Mouse (Mus musculus): ENCODE results near the gene Ank3.

Gene Ank3

DNA sequence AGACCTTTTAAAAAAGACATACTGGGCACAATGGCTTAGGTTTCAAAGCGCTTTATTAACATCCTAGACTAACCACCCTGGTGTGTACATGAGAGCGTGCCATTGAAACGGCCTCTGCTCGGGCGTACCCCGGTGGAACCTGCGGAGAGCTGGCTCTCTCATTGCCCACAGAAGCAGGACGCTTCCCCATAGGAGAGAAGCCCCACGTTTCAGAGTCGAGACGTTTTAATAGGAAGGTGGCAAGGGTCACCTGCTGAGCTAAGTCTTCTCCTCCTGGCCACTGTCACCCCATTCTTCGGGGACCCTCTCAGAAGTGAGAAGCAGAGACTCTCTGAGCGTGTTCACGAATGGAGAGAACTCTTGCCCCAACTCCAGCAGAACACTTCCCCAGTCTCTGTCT is 526.3 kb downstream of the Ank3 start:
- DNase-seq (ENCODE audit: low read depth, low spot score), result no peak

- peak; percentile 38 for DNase-seq (ENCODE audit: low read depth, low spot score)
Observed at GRCm38 (mm10) chr10:69925285-69926157, 526.9 kb downstream of the Ank3 start.

DNA sequence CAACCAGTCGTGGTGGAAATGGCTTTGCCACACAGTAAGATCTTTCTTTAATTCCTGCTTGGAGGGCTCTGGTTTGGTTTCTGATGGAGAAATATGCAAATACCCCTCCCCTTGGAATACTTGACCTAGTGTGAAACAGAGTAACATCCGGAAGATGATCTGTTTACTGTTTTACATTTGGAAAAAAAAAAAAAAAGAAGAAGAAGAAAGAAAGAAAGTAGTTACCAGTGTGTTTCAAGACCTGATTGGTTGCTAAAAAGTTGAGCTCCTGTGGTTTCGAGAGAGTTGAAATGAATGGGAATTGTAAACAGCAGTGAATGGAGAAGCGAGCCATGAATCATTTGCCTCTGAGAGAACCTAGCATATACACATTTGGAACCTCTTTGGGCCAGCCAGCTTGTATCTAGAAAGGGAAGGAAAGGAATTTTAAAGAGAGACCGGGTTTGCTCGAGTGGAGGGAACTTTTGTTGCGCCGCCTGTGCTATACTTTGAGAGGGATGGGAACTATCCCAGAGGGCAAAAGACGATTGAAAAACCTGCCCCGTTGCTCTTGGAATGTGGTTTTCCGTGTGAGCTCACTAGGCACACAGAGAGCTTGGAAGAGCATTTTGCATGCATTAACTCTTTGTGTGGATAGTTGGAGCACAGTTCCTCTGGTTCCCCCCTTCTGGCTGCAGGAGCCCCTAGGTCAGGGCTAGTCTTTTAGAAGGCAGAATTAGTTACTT is 527.7 kb downstream of the Ank3 start:
- no peak for DNase-seq (ENCODE audit: low read depth, low spot score)

DNA sequence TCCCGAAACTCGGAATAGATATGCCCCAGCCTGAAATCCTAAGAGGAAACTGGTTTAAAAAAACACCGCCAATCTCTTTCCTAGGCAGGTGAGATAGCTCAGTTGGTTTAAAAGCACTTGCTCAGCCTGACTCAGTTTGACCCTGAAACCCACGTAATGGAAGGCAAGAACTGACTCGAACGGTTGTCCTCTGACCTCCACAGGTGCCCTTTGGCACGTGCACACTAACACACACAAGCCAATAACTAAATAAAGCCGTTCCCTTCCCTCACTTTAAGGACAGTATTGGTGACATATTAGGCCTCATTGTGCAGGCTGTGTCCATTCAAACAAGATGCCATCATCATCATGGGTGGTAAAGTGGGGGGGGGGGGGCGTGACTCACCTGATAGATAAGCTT is 528.4 kb downstream of the Ank3 start:
- DNase-seq (ENCODE audit: low read depth, low spot score), result no peak

GRCm38 (mm10) chr10:69928358-69928757 is 529.8 kb downstream of the Ank3 start:
- DNase-seq (ENCODE audit: low read depth, low spot score), result no peak

DNA sequence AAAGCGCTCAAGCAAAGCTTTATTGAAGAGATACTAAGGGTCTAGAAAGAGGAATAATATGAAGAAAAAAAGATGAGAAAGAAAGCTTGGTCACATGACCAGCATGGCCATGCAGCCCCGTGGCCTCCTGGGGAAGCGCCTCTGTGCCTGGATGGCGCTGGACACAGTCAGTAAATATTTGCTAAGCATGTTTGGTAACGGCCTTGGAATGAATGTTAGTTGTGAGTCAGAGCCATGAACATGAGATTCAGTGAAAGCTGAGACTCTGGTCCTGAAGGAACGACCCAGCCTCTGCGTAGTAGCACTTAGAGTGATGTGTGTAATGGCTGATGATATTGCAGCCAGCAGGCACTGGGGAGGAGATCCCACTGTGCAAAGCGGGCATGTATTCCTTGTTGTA is 531.9 kb downstream of the Ank3 start:
- no peak for DNase-seq (ENCODE audit: low read depth, low spot score)

DNA sequence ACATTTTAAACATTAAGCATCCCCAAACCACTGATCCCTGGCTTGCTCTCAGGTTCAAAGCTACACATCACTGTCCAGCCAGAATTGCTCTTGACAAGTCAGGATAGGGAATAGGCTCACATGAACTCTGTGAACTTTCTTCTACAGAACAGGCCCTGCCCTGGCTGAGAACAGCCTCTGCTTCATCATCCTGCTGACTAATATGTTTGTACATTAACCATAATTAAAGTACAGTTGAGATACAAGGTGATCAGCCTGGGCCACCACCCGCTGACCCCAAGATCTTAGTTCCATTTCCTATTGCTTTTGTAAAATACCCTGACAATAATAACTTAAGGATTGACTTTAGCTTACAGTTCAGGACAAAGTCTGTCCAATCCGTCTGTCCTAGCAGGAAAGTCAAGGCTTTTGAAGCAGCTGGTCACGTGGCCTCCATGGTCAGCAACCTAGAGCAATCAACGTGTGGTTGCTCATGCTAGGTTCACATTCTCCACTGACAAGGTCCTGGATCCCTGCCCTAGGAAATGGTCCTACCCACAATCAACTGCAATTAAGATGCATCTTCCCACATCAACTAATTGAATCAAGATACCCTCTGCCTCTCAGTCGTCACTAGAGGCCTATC is 538.0 kb downstream of the Ank3 start:
- no peak for DNase-seq (ENCODE audit: low read depth, low spot score)

- DNase-seq (ENCODE audit: low read depth, low spot score), result no peak
Observed at GRCm38 (mm10) chr10:69937291-69937921, 538.8 kb downstream of the Ank3 start.

DNA sequence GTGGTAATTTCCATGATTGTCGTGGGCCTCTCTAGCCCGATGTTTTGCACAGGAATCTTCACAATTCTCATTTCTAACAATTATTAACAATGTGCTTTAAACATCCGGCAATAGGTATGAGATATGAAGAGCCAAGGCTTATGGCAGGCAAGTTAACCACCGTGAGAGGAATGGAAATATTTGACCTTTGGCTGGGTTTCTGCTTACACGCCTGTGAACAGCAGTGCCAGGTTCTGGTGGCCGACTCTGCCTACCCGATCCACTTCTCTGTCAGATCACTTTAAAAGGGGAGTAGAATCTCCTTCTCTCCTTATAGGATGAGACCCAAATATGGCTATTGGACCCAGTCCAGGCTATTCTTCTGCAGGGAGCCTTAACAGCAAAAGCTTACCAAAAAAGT is 540.6 kb downstream of the Ank3 start:
- DNase-seq (ENCODE audit: low read depth, low spot score), result no peak

- no peak for DNase-seq (ENCODE audit: low read depth, low spot score)
Observed at GRCm38 (mm10) chr10:69939966-69940365, 541.4 kb downstream of the Ank3 start.

- no peak for DNase-seq (ENCODE audit: low read depth, low spot score)
Observed at GRCm38 (mm10) chr10:69941001-69941400, 542.4 kb downstream of the Ank3 start.

DNA sequence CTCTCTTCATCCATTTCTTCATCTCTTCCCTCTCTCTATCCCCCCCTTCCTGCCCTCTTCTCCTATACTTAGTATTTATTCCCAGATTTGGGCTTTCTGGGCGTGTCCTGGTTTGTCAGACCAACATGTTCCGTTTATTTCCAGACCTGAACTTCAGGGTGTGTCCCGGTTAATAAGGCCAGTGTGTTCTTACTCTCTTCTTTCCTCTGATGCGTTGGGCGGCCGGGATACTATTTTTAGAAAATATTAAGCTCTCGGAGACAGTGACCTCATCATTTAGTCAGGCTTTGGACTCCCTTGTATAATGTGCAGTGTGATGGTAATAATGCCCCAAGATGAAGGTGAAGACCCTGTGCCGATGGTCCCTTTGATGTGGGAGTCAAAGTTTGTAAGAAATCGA is 546.3 kb downstream of the Ank3 start:
- DNase-seq (ENCODE audit: low read depth, low spot score), result no peak

DNA sequence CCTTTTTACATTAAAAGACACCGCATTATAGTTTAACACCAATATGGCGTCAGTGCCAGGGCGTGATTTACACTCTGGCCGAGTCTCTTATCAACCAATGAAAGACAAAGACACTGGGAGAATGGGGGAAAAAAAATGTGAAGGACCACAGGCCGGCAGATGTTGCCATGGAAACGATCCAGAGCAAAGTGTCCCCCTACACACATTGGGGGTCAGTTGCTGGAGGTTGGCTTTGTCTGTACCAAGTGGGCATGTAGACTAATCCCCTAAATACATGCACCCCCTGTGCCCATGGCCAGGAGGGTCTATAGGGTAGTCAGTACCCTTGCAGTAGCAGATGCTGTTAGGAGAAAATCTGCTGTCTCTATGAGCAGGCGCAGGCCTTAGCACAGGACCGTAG is 547.3 kb downstream of the Ank3 start:
- no peak for DNase-seq (ENCODE audit: low read depth, low spot score)

GRCm38 (mm10) chr10:69946271-69946670 is 547.7 kb downstream of the Ank3 start:
- no peak for DNase-seq (ENCODE audit: low read depth, low spot score)

GRCm38 (mm10) chr10:69947093-69947492 is 548.5 kb downstream of the Ank3 start:
- DNase-seq (ENCODE audit: low read depth, low spot score), result no peak

DNA sequence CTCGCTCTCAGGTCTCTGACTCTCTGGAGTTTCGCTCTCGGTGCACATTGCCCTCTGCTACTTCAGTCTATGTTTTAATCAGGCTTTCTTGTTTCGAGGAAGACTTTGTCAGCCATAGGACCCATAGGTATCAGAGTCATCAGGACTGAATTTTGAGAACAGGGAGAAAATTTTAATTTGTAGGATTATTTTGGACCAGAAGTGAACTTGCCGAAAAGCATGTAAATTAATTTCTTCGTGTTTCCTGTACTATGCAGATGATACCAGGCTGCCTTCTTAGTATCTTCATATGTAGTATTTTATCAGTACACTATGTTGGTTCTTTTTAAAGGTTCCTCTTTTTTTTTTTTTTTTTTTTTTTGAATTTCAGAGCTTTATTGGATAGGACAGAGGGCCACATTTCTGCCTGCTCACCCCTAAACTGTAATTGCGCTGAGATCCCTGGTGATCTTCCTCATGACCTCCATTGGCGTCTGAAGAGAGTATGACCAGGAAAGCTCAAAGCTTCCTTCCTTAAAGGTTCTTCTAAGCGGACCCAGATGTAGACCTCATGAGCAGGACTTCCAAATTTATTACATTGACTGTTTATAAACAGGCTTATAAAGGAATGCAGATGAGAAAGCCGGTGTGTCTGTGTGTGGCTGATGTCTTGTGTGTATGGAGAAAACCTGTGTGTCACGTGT is 551.8 kb downstream of the Ank3 start:
- no peak for DNase-seq (ENCODE audit: low read depth, low spot score)

DNA sequence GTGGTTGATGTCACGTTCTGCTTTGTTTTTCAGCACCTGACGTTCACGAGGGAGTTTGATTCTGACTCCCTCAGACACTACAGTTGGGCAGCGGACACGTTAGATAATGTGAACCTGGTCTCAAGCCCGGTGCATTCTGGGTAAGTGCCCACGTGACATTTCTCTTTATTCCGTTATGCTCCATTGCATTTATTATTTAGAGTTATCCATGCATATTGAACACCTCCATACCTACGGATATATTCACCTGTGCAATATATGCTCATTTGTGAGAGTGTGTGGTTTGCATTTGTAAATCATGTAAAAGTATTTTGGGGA is 552.3 kb downstream of the Ank3 start:
- no peak for DNase-seq (ENCODE audit: low read depth, low spot score)

GRCm38 (mm10) chr10:69951426-69951825 is 552.9 kb downstream of the Ank3 start:
- DNase-seq (ENCODE audit: low read depth, low spot score), result no peak

DNA sequence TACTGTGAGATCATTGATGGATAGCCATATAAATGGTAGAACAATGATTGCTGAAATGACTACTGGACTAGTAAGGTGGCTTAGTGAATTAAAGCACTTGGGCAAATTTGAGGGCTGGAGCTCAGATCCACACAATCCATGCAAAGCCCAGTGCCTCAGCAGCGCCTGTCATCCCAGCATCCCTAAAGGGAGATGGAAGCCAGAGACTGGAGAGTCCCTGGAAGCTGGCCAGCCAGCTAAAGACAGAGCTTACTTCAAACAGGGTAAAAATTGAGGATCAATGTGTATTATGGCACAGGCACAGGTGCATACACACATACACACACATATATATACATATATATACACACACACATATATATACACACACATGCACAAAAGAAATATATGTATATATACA is 553.7 kb downstream of the Ank3 start:
- no peak for DNase-seq (ENCODE audit: low read depth, low spot score)

DNA sequence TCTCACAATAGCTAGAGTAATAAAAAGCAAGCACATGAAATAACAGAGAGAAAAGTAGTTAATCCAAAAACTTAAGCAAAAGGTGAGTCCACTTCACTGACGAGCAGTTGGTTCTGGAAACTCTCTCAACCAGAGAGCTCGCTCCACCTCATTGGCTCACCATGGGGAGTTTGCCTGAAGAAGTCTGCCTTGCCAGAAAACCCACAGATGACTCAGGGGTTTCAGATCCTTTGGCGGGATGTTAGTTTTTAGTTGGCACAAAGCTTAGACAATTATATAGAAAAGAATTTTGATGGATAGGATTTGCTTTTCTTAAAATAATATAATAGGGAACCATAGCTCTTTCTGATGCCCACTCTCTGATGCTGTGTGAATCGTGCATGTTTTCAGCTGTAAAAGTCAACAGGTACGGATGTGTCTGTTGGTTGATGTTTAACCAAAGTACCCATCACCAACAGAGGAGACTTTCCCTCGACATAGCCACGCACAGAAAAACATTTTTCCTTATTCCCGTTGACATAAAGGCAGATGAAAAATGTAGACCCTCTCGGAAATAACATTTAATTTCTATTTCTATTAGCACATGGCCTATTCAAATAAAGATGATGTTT is 556.2 kb downstream of the Ank3 start:
- DNase-seq (ENCODE audit: low read depth, low spot score), result no peak

DNA sequence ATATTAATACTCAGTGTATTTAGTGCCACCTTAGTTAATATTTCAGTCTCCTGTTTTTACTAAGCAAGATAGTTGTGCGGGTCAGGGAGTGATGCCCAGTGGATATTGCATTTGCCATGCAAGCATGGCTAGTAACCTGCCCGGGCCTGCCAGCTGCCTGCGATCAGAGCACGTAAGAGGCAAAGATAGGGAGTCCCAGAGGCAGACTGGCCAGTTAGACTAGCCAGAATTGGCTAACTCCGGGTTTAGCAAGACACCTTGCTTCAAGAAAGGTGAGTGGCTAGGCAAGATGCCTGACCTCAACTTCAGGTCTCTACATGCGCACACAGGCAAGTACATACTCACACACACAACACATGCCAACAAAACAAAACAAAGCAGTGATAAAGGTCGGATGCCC is 563.7 kb downstream of the Ank3 start:
- no peak for DNase-seq (ENCODE audit: low read depth, low spot score)

Measured in WW6 (cell line).